Mouse (Mus musculus): ENCODE measurements around the gene Camk2b.

- TF ChIP-seq CTCF (IDR thresholded peaks at IDR 0.05; ENCODE audit: low read depth) = no peak
- no peak for TF ChIP-seq EP300 (IDR thresholded peaks at IDR 0.05; ENCODE audit: low read depth)
Observed at GRCm38 (mm10) chr11:6078737-6079136, 12.6 kb upstream of the Camk2b start.
